Mouse (Mus musculus) A20 (cell line): ENCODE measurements around the gene Stn1.
"Not testable (repeated sequence)": the region's sequence is repeated elsewhere in the genome, so short reads cannot be mapped to it uniquely, and the experiment has no call there.

Experiments used
- DNase-seq: peaks from one replicate; pipeline ENCODE4 v3.0.0-alpha.2; 2011; ENCODE audit warnings: low read depth, low spot score

The Stn1 gene

DNA sequence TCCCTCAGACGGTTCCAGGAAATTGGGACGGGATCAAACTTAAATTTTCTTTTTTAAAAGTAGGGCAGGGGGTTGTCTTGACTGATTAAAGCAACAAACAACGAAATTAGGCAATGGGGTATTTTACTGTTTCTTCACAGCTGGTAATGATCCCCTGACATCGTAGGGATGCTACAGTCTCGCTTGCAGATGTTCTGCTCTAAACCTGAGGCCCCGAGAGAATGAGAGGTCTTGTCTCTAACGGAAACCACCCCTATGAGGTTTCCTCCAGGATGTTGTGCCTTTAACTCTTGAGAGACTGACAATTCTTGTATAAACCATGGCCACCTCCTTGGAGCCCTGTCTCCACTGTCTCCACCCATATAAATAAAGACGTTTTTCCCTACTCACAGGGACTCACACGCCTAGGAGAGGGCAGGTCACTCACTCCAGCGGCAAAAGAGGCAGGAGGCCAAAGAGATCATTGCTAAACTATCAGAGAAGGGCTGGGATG lies at the start of gene Stn1:
Stn1 (minus strand) TSS at position 208 of the 493 bp plus-strand sequence.
- no peak for DNase-seq

- DNase-seq: no peak
Measured at GRCm38 (mm10) chr19:47587009-47587408, 49.7 kb upstream of the Stn1 start.

GRCm38 (mm10) chr19:47585772-47586171 lies 48.5 kb upstream of the Stn1 start:
- no peak for DNase-seq

- DNase-seq: peak; percentile 61
Measured at GRCm38 (mm10) chr19:47579788-47580631, 42.7 kb upstream of the Stn1 start.

GRCm38 (mm10) chr19:47579225-47579787 lies 42.0 kb upstream of the Stn1 start, which contains the start of gene Slk:
Gene Slk (plus strand): TSS chr19:47579678.
- DNase-seq: peak; percentile 87

- DNase-seq: no peak
Measured at GRCm38 (mm10) chr19:47578581-47579224, 41.4 kb upstream of the Stn1 start.

DNA sequence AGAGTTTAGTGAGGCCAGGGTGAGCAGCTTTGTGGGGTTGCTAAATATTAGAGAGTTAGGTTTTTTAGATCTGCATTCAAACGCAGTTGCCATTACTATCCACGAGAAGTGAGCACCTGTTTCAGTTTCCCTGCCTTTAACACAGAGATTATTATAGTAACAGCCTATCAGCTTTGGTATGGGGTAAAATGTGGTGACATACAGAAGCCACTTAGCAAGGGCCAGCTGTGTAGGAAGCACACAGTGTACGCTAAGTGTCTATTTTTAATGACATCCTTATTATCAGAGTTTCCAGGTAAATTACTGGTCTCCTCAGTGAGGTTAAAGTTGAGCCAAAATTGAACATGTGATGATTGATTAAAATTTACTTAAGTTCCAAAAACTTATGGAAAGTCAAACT lies 36.4 kb upstream of the Stn1 start:
- no peak for DNase-seq

GRCm38 (mm10) chr19:47571981-47572380 lies 34.7 kb upstream of the Stn1 start:
- not testable (repeated sequence) for DNase-seq

DNA sequence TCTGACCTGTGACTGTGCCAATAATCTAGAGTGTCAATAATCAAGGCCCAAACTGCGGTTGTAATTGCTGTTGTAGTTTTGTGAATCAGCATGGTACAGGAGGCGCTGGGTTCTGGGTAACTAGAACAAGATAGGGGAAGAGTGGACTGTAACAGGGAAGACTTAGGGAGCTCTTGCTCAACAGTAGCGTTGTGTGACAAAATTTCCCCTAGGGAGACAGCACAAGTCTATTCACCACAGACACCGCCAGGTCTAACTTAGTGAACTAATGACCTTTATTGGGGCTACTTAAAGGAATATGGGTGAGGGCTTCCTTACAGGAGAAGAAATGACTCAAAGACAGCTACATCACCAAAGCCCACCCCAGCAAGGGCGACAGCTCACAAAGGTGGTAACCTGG lies 32.7 kb upstream of the Stn1 start:
- DNase-seq: no peak

DNA sequence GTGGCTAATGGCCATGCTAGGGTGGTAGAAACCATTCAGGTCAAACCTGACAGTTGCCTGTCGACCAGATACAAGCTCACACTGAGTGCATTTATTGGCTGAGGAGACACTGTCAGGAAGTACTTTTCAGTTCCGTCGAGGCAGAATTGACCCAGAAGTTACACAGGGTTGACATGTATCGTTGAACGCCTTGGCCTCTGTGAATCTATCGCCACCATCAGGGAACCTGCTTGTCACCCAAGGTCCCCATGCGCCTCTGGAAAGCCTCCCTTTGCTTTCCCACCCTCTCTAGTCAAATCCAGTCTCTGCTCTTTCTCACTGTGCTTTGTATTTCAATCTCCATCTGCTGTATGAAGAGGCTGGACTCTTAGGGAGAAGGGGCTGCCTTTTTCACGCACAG lies 28.7 kb upstream of the Stn1 start:
- no peak for DNase-seq

- no peak for DNase-seq
Measured at GRCm38 (mm10) chr19:47565031-47565654, 27.8 kb upstream of the Stn1 start.

GRCm38 (mm10) chr19:47563715-47564114 lies 26.4 kb upstream of the Stn1 start:
- DNase-seq: no peak

- DNase-seq: no peak
Measured at GRCm38 (mm10) chr19:47561996-47562441, 24.7 kb upstream of the Stn1 start.

GRCm38 (mm10) chr19:47560544-47561161 lies 23.3 kb upstream of the Stn1 start:
- DNase-seq: no peak

DNA sequence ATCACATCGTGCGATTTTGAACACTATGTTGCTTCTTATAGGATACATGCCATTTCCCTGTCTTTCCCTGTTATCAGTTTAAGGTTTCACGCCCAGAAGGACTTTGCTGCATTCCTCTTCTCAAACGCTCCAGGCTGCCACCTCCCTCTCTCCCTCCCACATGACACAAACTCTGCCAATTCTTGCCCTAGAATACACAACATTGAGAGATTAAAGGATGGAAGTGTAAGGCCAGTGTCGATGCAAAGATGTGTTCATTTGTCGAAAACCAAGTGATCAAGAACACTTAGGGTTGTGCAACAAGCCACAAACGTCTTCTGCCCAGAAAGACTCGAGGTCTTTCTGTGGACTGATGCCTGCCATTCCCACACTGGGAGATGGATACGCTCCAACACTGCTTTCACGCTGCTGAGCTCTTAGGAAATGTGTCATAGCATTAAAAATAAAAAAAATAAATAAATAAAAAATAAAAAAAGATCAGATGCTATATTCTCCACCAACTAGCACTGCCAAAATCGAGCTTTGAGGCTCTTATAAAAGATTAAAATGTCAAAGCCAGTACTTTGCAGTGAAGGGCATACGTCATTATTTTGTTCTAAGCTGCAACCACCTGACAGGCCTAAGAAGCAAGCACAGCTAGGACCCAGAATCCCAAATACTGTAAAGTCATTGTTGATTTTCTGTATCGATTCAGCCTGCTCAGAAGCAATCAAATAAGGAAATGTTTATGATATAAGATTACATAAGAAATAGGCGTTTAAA lies 22.6 kb upstream of the Stn1 start:
- no peak for DNase-seq

DNA sequence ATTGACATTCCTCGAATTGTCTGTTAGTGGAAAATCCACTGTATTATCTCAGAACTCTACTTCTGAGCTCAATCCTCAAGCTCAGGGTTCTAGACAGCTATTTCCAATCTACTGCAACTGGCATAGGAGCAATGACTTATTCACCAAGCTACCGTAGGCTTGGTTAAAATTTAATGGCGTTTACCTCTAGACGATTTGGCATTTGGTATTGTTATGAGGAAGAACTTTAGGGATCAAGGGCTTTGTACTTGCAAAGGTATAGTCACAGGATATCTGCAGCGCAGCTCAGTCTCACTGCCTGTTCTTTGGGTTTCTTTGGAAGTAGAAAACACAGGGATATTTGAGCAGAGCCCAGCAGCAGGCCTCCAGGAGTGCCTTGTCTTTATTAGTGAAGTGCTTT lies 21.8 kb upstream of the Stn1 start:
- DNase-seq: no peak

- no peak for DNase-seq
Measured at GRCm38 (mm10) chr19:47549584-47549983, 12.3 kb upstream of the Stn1 start.

DNA sequence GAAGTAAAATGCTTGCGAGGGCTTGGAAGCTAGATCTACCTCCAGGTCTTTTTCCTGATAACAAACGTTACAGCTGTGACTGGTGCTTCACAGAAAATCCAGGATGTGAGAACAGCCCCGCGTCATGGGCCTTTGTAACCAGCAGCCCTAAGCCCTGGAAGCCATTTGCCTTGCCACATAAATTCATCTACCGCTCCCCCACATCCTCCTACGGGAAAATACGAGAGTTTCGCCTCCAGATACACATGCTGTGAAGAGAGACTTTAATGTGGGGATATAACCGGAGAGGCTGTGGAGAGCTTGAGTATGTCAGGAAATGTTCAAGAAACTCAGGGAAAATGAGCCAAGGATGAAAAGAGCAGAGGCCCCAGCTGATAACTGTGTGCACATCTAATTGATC lies 11.9 kb upstream of the Stn1 start:
- no peak for DNase-seq

DNA sequence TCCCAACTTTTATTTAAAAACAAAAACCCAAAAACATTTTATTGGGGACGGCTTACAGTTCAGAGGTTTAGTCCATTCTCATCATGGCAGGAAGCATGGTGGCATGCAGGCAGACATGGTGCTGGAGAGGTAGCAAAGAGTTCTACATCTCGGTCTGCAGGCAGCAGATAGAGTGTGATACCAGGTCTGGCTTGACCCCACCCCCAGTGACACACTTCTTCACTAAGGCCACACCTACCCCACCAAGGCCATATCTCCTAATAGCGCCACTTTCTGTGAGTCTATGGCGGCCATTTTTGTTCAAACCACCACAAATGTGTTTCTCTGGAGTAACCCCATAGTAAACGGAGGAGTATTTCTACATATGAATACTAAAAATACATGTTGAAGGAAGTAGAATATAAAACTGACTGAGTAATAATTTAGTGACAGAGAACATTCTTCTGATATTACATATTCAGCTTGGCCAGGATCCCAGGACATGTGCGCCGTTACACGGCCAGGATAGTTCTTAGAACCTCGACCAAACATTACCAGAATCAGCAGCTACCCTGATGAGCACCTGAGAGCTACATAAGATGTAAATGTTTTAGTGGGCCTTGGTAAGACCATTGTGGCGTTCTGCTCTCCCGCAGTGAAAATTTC lies 11.2 kb upstream of the Stn1 start:
- no peak for DNase-seq

- no peak for DNase-seq
Measured at GRCm38 (mm10) chr19:47545528-47545927, 8.2 kb upstream of the Stn1 start.
